Mouse (Mus musculus) hindbrain, embryonic 12.5 days (tissue): ENCODE data around the gene Cebpb. TPM values are rescaled to one million over a fixed set of nuclear protein-coding genes. Genes with fewer than 3 reads are reported as not detected.
"Not testable (repeated sequence)": the region's sequence is repeated elsewhere in the genome, so short reads cannot be mapped to it uniquely, and the experiment has no call there.

ENCODE experiments used
- ATAC-seq: fragments of 200-750 bp; cut with Nextera tagmentation; 2 replicates; pipeline ENCODE4 v1.8.0; 2017; ENCODE audit warnings: moderate TSS enrichment; ENCODE audit not compliant: low FRiP score
- H3K27ac ChIP-seq: fragments of 300-500 bp; sonication (generic); 2 replicates; pipeline ENCODE4 v1.5.1; 2016; ENCODE audit warnings: mild to moderate bottlenecking
- H3K27me3 ChIP-seq: fragments of 300-500 bp; sonication (generic); 2 replicates; pipeline ENCODE4 v1.6.1; 2016; ENCODE audit warnings: mild to moderate bottlenecking
- H3K36me3 ChIP-seq: fragments of 300-500 bp; sonication (generic); 2 replicates; pipeline ENCODE4 v1.6.1; 2016; ENCODE audit warnings: mild to moderate bottlenecking
- H3K4me1 ChIP-seq: fragments of 300-500 bp; sonication (generic); 2 replicates; pipeline ENCODE4 v1.6.1; 2016
- H3K4me2 ChIP-seq: fragments of 300-500 bp; sonication (generic); replicated peaks from 2 replicates; pipeline ENCODE4 v1.6.1; 2016; ENCODE audit warnings: mild to moderate bottlenecking
- H3K4me3 ChIP-seq: fragments of 300-500 bp; sonication (generic); 2 replicates; pipeline ENCODE4 v1.5.1; 2016; ENCODE audit warnings: mild to moderate bottlenecking
- H3K9ac ChIP-seq: fragments of 300-500 bp; sonication (generic); 2 replicates; pipeline ENCODE4 v1.6.1; 2016; ENCODE audit warnings: mild to moderate bottlenecking, moderate library complexity
- H3K9me3 ChIP-seq: fragments of 300-500 bp; sonication (generic); replicated peaks from 2 replicates; pipeline ENCODE4 v1.6.1; 2016; ENCODE audit warnings: mild to moderate bottlenecking
- WGBS: fragments of 180-500 bp; shearing (Covaris S2); methylation state at CpG from one replicate; pipeline ENCODE4 v1.1.7; 2016; 5-methylcytosine and 5-hydroxymethylcytosine counted together
- polyA plus RNA-seq: library from polyadenylated mRNA; unstranded; fragments of >200 nt; fragmentation: Nextera tagmentation; extraction: Ambion mirVana; gene quantifications from 2 replicates; pipeline ENCODE4 v1.2.1, GENCODE M21; 2016

The Cebpb gene
- polyA plus RNA-seq, result 4.1 and 4.5 TPM in 2 replicates

DNA sequence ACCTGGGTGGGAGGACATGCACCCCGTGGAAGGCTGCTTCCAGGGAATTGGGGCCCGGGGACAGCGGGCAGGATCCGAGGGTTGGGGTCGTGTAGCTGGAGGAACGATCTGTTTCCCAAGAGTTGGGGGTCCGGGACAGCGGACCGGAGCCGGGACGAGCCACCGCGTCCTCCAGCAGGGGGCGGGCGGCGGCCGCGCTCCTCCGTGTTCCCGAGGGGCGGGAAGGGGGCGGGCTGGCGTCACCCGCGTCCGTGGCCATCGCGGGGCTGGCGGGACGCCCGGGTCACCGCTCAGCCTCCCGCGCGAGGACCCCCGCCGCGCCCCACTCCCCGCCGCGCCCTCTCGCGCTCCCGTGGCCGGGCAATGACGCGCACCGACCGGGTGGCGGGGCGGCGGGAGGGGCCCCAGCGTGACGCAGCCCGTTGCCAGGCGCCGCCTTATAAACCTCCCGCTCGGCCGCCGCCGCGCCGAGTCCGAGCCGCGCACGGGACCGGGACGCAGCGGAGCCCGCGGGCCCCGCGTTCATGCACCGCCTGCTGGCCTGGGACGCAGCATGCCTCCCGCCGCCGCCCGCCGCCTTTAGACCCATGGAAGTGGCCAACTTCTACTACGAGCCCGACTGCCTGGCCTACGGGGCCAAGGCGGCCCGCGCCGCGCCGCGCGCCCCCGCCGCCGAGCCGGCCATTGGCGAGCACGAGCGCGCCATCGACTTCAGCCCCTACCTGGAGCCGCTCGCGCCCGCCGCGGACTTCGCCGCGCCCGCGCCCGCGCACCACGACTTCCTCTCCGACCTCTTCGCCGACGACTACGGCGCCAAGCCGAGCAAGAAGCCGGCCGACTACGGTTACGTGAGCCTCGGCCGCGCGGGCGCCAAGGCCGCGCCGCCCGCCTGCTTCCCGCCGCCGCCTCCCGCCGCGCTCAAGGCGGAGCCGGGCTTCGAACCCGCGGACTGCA, at the start of gene Cebpb:
TSS of gene Cebpb (plus strand) at position 418 of the 954 bp plus-strand sequence.
- peak within 1 kb of the TSS; percentile 64 for H3K4me3 ChIP-seq
- no peak within 1 kb of the TSS for H3K27ac ChIP-seq
- peak within 1 kb of the TSS; percentile 89 for H3K4me2 ChIP-seq
- H3K9ac ChIP-seq, result peak within 1 kb of the TSS; percentile 60
- peaks cover 73% of the 10 kb centered on the region for H3K27me3 ChIP-seq
- H3K36me3 ChIP-seq, result no peaks in the 10 kb centered on the region
- WGBS, result under 1% methylated on average over 119 of the region's 147 CpGs
- H3K9me3 ChIP-seq, result no peaks in the 10 kb centered on the region
- peaks cover 17% of the 10 kb centered on the region for H3K4me1 ChIP-seq
- ATAC-seq, result peak; percentile 52

DNA sequence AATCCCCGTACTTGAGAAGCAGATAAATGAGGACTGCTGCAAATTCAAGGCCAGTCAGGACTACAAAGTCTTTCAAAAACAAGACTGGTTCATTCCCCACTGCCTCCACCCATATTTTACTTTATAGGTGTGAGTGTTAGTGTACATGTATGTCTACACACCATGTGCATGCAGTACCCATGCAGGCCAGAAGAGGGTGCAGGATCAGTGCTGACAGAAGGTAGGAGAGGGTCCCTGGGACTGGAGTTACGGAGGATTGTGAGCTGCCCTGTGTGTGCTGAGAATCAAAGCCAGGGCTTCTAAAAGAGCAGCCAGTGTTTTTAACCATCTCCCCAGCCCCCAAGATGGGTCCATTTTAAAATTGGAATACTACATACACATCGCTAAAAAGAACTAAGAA, 48.4 kb upstream of the Cebpb start:
- no peak overlapping the region for H3K9ac ChIP-seq
- 83% methylated on average over 3 of the region's 3 CpGs for WGBS
- H3K4me1 ChIP-seq, result no peaks in the 10 kb centered on the region
- peaks cover 21% of the 10 kb centered on the region for H3K36me3 ChIP-seq
- no peaks in the 10 kb centered on the region for H3K27me3 ChIP-seq
- ATAC-seq, result no peak
- no peak overlapping the region for H3K4me2 ChIP-seq
- H3K9me3 ChIP-seq, result no peaks in the 10 kb centered on the region
- H3K27ac ChIP-seq, result no peak overlapping the region
- H3K4me3 ChIP-seq, result no peak overlapping the region

GRCm38 (mm10) chr2:167641337-167641736, 47.4 kb upstream of the Cebpb start:
- no peaks in the 10 kb centered on the region for H3K27me3 ChIP-seq
- 51% methylated on average over 8 of the region's 8 CpGs for WGBS
- no peak overlapping the region for H3K4me2 ChIP-seq
- H3K9ac ChIP-seq, result no peak overlapping the region
- no peaks in the 10 kb centered on the region for H3K9me3 ChIP-seq
- H3K4me3 ChIP-seq, result no peak overlapping the region
- H3K4me1 ChIP-seq, result no peaks in the 10 kb centered on the region
- no peak for ATAC-seq
- peaks cover 26% of the 10 kb centered on the region for H3K36me3 ChIP-seq
- H3K27ac ChIP-seq, result no peak overlapping the region

GRCm38 (mm10) chr2:167642164-167642563, 46.6 kb upstream of the Cebpb start:
- Histone ChIP-seq H3K36me3 (peaks cover 26% of the 10 kb centered on the region), H3K9me3 (no peaks in the 10 kb centered on the region), H3K4me1 (no peaks in the 10 kb centered on the region), H3K27ac (no peak overlapping the region), H3K4me3 (no peak overlapping the region), H3K4me2 (no peak overlapping the region), H3K27me3 (no peaks in the 10 kb centered on the region), H3K9ac (no peak overlapping the region)
- no peak for ATAC-seq
- 86% methylated on average over 6 of the region's 6 CpGs for WGBS

DNA sequence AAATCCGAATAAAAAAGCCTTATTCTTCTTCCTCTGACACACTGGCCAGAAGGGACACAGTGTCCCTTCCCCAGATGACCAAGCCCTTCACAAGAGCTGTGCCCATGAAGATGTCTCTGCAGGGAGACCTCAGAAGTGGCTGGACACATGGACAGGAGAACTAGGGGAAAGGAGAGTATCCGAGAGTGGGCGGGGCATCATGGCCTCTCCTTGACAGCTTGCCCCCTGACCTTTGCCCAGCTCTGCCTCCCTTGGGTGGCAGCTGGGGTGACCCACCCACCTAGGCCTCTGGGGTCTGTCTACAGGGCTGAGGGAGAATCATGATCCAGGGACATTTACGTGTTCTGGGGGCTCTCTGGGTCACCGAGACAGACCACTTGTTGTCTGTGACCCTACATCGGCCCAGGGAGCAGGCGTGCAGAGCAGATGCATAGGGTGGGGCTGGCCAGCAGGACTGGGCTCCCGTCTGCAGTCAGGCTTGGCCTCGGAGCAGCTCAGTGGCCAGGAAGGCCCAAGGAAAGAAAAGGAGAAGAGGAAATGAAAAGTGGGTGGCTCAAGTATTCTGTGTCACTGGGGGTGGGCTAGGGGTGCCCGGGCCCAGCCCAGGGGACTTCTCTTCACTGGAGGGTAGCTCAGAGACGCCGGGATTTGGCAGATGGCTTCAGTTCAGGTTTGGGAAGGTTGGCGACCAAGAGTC, 45.2 kb upstream of the Cebpb start:
- WGBS, result 87% methylated on average over 13 of the region's 13 CpGs
- ATAC-seq, H3K4me3 ChIP-seq, H3K9ac ChIP-seq, H3K9me3 ChIP-seq, H3K4me1 ChIP-seq, H3K27me3 ChIP-seq, H3K4me2 ChIP-seq, H3K27ac ChIP-seq: not testable (repeated sequence)
- peaks cover 26% of the 10 kb centered on the region for H3K36me3 ChIP-seq

- Histone ChIP-seq H3K4me3 (no peak overlapping the region), H3K9me3 (no peaks in the 10 kb centered on the region), H3K36me3 (peaks cover 26% of the 10 kb centered on the region), H3K4me1 (no peaks in the 10 kb centered on the region; the same call in 1 of the 2 replicates), H3K9ac (no peak overlapping the region), H3K4me2 (no peak overlapping the region), H3K27ac (no peak overlapping the region), H3K27me3 (no peaks in the 10 kb centered on the region)
- no peak for ATAC-seq
- WGBS, result 67% methylated on average over 4 of the region's 4 CpGs
These were observed 42.3 kb upstream of the Cebpb start for GRCm38 (mm10) chr2:167646411-167646810.

DNA sequence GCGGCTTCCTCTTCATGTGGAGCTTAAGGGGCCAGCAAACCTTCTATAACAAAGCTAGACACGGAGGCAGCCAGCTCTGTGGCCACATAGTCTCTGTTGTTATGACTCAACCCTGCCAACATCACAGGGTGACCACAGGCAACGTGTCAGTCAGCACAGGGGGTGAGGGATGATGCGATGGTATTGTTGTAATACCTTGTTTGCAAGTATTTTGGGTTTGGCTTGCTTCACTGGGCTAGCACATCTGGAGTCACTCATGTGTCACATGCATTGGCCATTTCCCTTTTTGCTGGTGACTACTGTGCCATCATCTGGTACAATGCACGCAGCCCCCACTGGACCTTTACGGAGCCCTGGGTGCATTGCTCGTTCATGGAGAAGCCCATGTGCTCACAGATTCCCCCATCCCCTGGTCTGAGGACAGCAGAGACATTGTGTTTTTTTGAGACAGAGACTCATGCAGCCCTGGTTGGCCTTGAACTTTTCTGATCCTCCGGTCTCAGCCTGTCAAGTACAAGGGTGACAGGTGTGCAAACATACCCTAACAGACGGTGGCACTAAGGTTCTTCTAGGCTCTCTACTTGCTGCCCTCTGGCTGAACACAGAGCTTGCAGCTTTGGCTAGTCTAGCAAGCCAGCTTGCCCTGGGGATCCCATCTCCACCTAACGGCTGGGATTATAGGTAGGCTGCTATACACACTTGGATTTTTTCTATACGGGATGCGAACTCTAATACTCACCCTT, 39.3 kb upstream of the Cebpb start:
- Histone ChIP-seq H3K4me2 (no peak overlapping the region), H3K27ac (no peak overlapping the region), H3K9ac (no peak overlapping the region), H3K36me3 (peaks cover 34% of the 10 kb centered on the region), H3K4me1 (no peaks in the 10 kb centered on the region; the same call in 1 of the 2 replicates), H3K9me3 (no peaks in the 10 kb centered on the region), H3K4me3 (no peak overlapping the region), H3K27me3 (no peaks in the 10 kb centered on the region)
- ATAC-seq, result no peak
- 92% methylated on average over 12 of the region's 12 CpGs for WGBS

- peaks cover under 1% of the 10 kb centered on the region for H3K4me1 ChIP-seq
- ATAC-seq, result no peak
- 89% methylated on average over 9 of the region's 9 CpGs for WGBS
- no peak overlapping the region for H3K4me3 ChIP-seq
- H3K9me3 ChIP-seq, result no peaks in the 10 kb centered on the region
- H3K4me2 ChIP-seq, result no peak overlapping the region
- no peak overlapping the region for H3K9ac ChIP-seq
- H3K27ac ChIP-seq, result no peak overlapping the region
- H3K27me3 ChIP-seq, result no peaks in the 10 kb centered on the region
- peaks cover 27% of the 10 kb centered on the region for H3K36me3 ChIP-seq
These were observed 37.1 kb upstream of the Cebpb start for GRCm38 (mm10) chr2:167651622-167652021.

DNA sequence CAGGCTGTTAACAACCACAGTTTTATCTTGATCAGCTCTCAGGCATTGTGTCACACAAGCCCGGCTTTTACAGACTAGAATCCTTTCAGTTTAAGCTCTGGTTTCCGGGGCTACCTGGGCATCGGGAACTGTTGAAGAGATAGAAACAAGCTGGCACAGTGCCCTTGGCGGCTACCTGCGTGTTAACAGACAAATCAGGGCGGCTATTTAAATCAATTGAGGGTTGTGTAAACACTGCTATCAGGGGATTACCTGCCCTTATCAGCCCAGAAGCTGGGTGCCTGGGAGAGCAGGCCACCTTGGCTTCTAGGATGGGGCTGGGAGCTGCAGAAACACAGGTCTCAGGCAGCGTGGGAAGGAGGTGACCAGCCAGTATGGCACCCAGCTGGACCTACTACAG, 36.0 kb upstream of the Cebpb start:
- Histone ChIP-seq H3K27me3 (no peaks in the 10 kb centered on the region), H3K9me3 (no peaks in the 10 kb centered on the region), H3K4me2 (no peak overlapping the region), H3K9ac (no peak overlapping the region), H3K4me3 (no peak overlapping the region), H3K36me3 (peaks cover 28% of the 10 kb centered on the region), H3K27ac (no peak overlapping the region), H3K4me1 (peaks cover 3% of the 10 kb centered on the region)
- 91% methylated on average over 7 of the region's 7 CpGs for WGBS
- no peak for ATAC-seq

- no peak overlapping the region for H3K27ac ChIP-seq
- H3K4me2 ChIP-seq, result no peak overlapping the region
- no peaks in the 10 kb centered on the region for H3K9me3 ChIP-seq
- no peak for ATAC-seq
- no peak overlapping the region for H3K9ac ChIP-seq
- H3K4me1 ChIP-seq, result peaks cover 22% of the 10 kb centered on the region
- 89% methylated on average over 10 of the region's 10 CpGs for WGBS
- H3K4me3 ChIP-seq, result no peak overlapping the region
- H3K36me3 ChIP-seq, result peaks cover 34% of the 10 kb centered on the region
- no peaks in the 10 kb centered on the region for H3K27me3 ChIP-seq
These were observed 33.7 kb upstream of the Cebpb start for GRCm38 (mm10) chr2:167654911-167655600.

DNA sequence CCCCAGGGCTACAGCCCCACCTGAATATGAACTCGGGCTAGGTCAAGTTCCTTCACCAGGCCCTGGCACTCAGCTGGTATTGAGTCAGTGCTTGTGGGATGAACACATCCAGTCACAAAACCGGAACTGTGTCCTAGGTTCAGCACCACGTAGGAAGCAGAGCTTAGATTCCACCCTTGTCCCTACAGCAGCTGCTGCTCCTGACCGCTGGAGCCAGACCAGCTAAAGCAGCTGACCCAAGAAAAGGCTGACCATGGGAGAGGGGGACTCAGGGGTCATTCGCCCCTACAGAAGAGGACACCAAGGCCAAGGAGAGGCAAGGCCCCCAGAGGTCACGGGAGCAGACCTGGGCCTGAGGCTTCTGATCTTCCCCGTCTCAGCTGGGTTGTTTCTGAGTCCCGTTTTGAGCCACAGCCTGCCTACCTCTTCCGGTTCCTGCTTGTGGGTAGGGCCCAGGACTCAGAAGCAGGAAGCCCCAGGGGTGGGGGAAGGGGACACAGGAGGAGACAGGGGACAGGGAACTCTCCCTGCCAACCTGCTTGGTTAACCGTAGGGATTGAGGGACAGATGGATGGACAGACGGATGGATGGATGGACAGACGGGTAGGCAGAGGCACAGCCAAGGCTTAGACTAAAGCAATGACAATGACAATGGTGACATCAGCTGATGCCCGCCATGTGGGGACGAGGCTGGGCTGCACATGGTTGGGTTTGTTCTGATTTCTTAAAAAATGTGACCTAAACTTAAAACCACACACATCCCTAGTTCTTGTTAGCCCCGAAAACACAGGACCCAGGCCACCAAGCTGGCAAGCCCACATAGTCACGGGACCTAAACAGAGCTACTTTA, 31.9 kb upstream of the Cebpb start:
- Histone ChIP-seq H3K27me3 (no peaks in the 10 kb centered on the region; the same call in 1 of the 2 replicates), H3K9me3 (no peaks in the 10 kb centered on the region), H3K36me3 (peaks cover 34% of the 10 kb centered on the region), H3K4me2 (no peak overlapping the region), H3K4me3 (no peak overlapping the region), H3K4me1 (peaks cover 34% of the 10 kb centered on the region), H3K27ac (no peak overlapping the region), H3K9ac (no peak overlapping the region)
- WGBS, result 82% methylated on average over 16 of the region's 16 CpGs
- no peak for ATAC-seq
